Mouse (Mus musculus) monocyte, adult 5-6 weeks (primary cell): ENCODE measurements around the gene Lrrc26. TPM values are rescaled to one million over a fixed set of nuclear protein-coding genes. Genes with fewer than 3 reads are reported as not detected.
"Not testable (repeated sequence)": the region's sequence is repeated elsewhere in the genome, so short reads cannot be mapped to it uniquely, and the experiment has no call there.

Experiments
- ATAC-seq: fragments of 153-309, 156-312 bp; replicated peaks from 2 replicates; pipeline ENCODE4 v1.8.0; 2017; ENCODE audit warnings: mild to moderate bottlenecking; ENCODE audit not compliant: low TSS enrichment, insufficient number of reproducible peaks, severe bottlenecking, poor library complexity, low FRiP score
- total RNA-seq: library from RNA; stranded (forward); fragments of 200-1000, 200-491, 200-594 nt; gene quantifications from 3 replicates; pipeline ENCODE4 v1.2.3, GENCODE M21; 2017

The Lrrc26 gene
- total RNA-seq: not detected in 3 replicates

- ATAC-seq: no peak
Observed at GRCm38 (mm10) chr2:25289651-25290050, at the start of gene Lrrc26. TSS of gene Lrrc26 (plus strand) at chr2:25289915.

DNA sequence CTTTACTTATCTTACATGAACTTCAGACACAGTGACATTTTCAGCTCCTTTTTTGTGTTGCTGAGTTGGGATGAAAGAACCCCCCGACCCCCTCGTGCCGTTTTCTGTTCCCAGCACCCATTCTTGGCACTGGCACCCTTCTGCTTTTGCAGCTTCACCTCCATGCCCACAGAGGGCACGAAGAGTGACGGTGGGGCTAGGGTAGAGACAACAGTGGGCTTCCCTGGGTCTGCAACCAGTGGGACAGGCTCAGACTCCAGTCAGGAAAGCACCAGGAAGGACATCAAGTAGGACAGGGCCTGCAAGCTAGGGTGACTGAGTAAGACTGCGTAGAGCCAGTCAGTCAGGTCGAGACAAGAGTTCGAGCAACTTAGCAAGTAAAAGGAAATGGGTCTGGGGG is 49.4 kb upstream of the Lrrc26 start:
- no peak for ATAC-seq

DNA sequence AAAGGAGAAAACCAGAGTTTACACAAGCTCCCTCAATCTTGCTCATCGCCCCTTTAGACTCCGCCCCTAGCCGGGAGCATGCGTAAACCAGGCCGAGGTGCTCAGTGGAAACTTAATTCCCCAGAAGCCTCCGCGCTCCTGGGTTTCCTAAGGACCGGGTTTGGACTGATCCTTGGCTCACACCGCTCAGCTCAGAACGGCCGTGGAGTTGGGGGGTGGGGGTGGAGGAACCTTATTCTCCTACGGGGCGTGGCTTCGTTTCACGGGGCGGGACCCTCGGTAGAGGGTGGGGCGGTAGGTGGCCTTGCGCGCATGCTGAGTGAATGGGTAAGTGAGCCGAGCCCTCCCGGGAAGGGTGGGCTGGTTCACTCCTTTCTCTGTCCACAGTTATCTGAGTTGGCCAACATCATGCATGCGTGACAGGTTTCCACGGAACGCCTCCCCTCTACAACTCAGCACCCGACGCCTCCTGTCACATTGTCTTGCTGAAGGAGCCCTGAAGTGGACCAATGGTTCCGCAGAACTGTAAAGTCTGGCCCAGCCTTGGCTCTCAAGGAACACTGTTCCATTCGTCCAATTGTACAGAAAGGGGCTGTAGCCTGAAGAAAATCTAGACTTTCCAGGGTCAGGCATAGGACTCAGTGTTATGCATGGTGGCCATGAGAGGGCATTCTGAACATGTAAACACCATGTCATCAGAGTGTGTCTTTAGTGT is 48.8 kb upstream of the Lrrc26 start:
- peak; percentile 45; the same call in 1 of the 2 replicates for ATAC-seq

DNA sequence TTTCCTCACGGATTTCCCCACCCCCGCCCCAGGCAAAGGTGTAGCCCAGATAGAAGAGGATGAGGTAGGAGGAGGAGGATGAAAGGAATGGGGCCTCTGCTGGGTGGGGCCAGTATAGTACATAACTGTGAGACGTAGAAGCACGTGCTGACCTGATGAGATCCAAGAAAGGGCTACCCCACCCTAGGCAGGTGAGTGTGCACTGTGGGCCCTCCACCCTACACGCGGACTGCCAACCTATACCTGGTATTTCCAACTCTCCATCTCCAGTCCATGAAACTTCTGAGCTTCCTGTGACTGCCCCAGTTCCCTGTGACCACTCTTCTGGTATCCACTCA is 48.3 kb upstream of the Lrrc26 start:
- no peak for ATAC-seq

GRCm38 (mm10) chr2:25242101-25242506 is 47.6 kb upstream of the Lrrc26 start, which contains the start of the genes Rnf208 and Cysrt1:
TSS of gene Rnf208 (plus strand) at chr2:25242255.
TSS of gene Cysrt1 (minus strand) at chr2:25242452.
- ATAC-seq: no peak

- ATAC-seq: no peak
Observed at GRCm38 (mm10) chr2:25243342-25243741, 46.4 kb upstream of the Lrrc26 start.

DNA sequence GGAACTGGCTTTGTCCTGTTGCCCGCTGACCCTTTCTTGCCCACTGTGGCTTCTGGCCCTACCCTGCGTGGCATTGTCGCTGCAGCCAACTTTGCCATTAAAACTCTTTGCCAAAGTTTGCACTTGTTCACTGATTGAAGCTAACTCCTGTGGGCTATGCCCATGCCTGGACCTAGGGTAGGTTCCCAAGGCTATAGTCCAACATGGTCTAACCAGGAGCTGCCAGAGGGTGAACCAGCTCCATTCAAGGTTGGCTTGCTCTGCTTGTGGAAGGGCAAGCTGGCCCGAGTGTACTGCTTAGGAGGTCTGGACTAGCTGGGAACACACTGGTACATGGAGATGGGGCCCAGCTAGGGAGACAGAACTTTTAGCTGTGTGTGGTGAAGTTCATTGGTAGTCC is 45.6 kb upstream of the Lrrc26 start:
- ATAC-seq: no peak

- ATAC-seq: no peak
Observed at GRCm38 (mm10) chr2:25246183-25247072, 43.3 kb upstream of the Lrrc26 start, which contains the start of gene AL732309.1. TSS of gene AL732309.1 (minus strand) at chr2:25246863.

DNA sequence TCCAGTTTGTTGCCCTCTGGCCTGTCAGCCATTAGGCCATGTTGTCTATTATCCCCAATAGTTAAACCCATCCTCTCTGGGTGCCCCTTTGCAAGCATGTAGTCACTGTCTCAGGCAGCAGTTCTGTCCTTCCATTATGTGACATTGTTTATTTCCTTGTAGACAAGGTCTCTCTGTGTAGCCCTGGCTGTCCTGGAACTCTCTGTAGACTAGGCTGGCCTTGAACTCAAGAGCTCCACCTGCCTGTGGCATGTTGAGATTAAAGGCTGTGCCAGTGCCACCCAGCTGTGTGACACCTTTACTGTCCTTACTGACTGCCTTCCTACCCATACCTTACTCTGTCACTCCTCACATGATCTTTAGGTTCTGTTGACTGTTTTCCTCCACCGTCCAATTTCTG is 37.4 kb upstream of the Lrrc26 start:
- no peak for ATAC-seq

DNA sequence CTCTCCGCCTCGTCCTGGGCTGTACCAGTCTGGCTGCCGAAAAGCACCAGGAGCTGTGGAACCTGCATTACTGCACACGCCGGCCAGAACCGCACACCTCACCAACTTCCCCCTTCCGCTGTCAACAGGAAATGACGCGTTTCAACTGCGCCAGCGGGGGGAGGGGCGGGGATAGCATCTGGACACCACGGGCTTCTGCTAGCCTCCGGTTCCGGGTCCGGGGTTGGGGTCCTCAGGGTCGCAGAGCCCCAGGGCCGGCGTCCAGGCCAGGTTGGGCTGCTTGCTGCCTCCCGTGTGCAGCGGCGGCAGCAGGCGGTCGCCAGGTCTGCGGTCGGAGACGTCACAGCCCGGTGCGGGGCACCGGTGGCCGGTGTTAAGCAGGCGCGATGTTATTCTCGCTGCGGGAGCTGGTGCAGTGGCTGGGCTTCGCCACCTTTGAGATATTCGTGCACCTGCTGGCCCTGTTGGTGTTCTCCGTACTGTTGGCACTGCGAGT is 34.4 kb upstream of the Lrrc26 start, which contains the start of gene Tmem203:
Gene Tmem203, plus strand, starts transcription at position 156 of the 496 bp plus-strand sequence.
- ATAC-seq: peak; percentile 96

GRCm38 (mm10) chr2:25256443-25257109 is 33.1 kb upstream of the Lrrc26 start:
- not testable (repeated sequence) for ATAC-seq

DNA sequence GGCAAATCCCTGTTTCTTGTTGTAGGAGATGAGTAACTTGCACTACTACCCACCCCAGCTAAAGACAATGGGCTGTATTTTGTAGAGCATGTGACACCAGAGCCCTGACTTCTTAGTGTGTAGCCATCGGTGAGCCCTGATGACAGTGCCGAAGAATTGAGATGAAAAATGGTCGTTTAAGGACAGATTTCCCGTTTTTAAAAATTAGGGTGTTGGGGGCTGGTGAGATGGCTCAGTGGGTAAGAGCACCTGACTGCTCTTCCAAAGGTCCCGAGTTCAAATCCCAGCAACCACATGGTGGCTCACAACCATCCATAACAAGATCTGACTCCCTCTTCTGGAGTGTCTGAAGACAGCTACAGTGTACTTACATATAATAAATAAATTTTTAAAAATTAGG is 32.5 kb upstream of the Lrrc26 start:
- ATAC-seq: not testable (repeated sequence)

DNA sequence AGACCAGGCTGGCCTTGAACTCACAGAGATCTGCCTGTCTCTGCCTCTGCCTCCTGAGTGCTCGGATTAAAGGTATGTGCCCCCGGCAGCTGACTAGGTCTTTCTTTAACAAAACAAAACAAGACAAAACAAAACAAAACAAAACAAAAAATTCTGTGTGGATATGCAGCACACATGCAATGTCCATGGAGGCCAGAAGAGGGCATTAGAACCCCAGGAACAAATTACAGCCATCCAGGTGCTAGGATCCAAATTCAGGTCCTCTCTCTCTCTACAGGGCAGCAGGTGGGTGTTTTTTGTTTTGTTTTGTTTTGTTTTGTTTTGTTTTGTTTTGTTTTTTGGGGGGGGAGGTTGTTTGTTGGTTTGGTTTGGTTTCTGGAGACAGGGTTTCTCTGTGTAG is 30.8 kb upstream of the Lrrc26 start:
- no peak for ATAC-seq

DNA sequence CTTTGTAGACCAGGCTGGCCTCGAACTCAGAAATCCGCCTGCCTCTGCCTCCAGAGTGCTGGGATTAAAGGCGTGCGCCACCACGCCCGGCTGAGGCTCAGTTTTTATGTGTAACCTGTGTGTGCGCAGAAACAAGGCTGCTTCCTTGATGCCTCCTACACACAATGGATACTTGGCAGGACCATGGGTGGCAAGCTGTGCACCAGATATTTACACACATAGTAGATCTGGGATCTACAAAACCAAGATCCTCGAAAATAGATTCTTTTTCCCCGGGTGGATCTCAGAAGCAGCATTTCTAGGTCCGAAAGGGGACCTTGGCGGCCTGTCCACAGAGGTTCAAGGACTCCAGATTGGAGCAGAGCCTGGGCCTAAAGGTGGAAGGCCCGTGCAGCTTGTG is 27.8 kb upstream of the Lrrc26 start:
- no peak for ATAC-seq

DNA sequence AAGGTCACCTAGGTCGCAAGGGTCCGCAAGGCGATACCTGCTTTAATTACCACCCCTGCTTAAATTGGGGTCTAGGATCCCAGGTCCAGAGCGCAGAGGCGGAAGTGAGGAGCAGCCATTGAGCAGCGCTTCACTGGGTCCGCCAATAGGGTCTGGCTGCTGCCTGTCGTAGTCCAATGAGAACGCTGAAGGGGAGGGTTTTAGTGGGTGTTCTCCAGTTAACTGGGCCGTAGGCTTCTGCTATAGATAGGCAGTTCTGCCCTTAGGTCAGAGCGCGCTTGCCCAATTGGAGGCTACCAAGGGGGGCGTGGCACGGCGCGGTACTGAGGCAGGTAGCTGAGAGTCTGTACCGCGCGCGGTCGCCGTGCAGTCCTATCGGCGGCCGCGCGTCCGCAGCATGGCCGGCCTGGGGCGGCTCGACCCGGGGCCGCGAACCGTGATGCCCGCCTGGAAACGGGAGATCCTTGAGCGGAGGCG is 27.4 kb upstream of the Lrrc26 start, which contains the start of gene Tprn:
Gene Tprn, plus strand, starts transcription at position 328 of the 477 bp plus-strand sequence.
- peak; percentile 98 for ATAC-seq

DNA sequence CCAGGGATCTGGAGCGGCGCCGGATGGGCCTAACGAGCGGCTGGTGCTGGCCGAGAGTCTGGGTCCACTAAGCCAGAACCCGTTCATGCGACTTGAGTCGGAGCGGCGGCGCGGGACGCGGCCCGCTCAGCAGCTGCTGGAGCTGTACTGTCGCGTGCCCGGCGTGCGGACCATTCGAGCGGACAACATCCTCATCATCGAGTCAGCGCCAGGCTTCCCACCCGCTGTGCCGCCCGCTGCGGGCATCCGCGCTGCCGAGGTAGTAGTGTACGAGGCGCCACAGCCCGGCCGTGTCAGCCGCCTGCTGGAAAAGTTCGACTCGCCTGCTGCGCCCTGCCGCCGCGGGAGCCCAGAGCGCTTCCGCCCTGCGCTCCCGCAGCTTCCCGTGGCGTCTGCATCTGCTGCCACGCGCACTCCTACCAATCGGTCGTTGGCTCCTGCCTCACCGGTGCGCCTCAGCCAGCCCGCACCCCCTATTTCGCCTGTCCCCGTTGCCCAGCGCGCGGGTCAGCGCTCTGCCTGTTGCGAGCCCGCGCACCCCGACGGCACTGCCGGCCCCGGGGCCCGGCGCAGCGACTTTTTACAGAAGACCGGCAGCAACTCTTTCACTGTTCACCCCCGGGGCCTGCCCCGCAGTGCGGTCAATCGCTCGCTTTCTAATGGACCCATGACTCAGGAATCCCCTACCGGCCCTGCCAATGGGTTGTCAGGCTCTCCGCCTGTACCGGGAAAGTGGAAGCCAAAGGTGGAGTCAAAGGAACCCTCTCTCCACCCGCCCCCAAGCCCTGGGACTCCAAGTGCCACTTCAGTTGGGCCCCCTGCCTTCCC is 26.7 kb upstream of the Lrrc26 start:
- no peak for ATAC-seq

GRCm38 (mm10) chr2:25263623-25264285 is 26.0 kb upstream of the Lrrc26 start:
- ATAC-seq: no peak

DNA sequence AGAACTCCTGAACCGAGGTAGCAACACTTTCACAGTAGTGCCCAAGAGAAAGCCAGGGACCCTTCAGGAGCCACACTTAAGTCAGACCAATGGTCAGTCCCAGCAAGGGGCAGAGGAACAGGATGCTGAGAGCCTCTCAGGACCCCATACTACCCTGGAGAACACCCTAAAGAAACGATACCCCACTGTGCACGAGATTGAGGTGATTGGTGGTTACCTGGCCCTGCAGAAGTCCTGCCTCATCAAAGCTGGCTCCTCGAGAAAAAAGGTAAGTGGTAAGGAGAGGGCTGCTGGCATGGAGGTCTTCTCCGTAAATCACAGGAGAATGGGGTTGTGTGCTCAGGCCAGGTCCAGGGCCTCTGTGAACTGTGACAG is 25.4 kb upstream of the Lrrc26 start:
- no peak for ATAC-seq
